Mouse (Mus musculus): ENCODE measurements around the gene Rai1. TPM values are rescaled to one million over a fixed set of nuclear protein-coding genes. Genes with fewer than 3 reads are reported as not detected.

The Rai1 gene
- polyA plus RNA-seq, 1 experiment from 2014 or later, result 23.9 TPM

- Histone ChIP-seq H3K4me3 (no peak overlapping the region), H3K9me3 (replicated peaks) (no peaks in the 10 kb centered on the region), H3K4me1 (peaks cover 22% of the 10 kb centered on the region), H3K36me3 (no peaks in the 10 kb centered on the region), H3K27ac (replicated peaks) (no peak overlapping the region), H3K27me3 (ENCODE audit: low read depth, poor library complexity, severe bottlenecking) (no peaks in the 10 kb centered on the region)
- WGBS, result 80% methylated on average over 4 of the region's 4 CpGs
- DNase-seq (ENCODE audit: low spot score), result no peak
Observed at GRCm38 (mm10) chr11:60101986-60102385, 2.8 kb upstream of the Rai1 start.

GRCm38 (mm10) chr11:60102664-60103063, 2.1 kb upstream of the Rai1 start:
- DNase-seq (ENCODE audit: low spot score), result no peak
- no peaks in the 10 kb centered on the region for H3K9me3 ChIP-seq (replicated peaks)
- WGBS, result 91% methylated on average over 6 of the region's 6 CpGs
- H3K27ac ChIP-seq (replicated peaks), result no peak overlapping the region
- peaks cover 29% of the 10 kb centered on the region for H3K4me1 ChIP-seq
- no peaks in the 10 kb centered on the region for H3K27me3 ChIP-seq (ENCODE audit: low read depth, poor library complexity, severe bottlenecking)
- no peak overlapping the region for H3K4me3 ChIP-seq
- no peaks in the 10 kb centered on the region for H3K36me3 ChIP-seq

- H3K9me3 ChIP-seq (replicated peaks), result no peaks in the 10 kb centered on the region
- H3K4me1 ChIP-seq, result peaks cover 38% of the 10 kb centered on the region
- no peak for DNase-seq (ENCODE audit: low spot score)
- H3K27ac ChIP-seq (replicated peaks), result no peak overlapping the region
- no peaks in the 10 kb centered on the region for H3K36me3 ChIP-seq
- WGBS, result 89% methylated on average over 7 of the region's 7 CpGs
- H3K27me3 ChIP-seq (ENCODE audit: low read depth, poor library complexity, severe bottlenecking), result no peaks in the 10 kb centered on the region
- no peak overlapping the region for H3K4me3 ChIP-seq
Observed at GRCm38 (mm10) chr11:60103567-60103966, 1.2 kb upstream of the Rai1 start.

- DNase-seq (ENCODE audit: low spot score), result peak; percentile 78
- no peaks in the 10 kb centered on the region for H3K9me3 ChIP-seq (replicated peaks)
- H3K36me3 ChIP-seq, result no peaks in the 10 kb centered on the region
- H3K27me3 ChIP-seq (ENCODE audit: low read depth, poor library complexity, severe bottlenecking), result no peaks in the 10 kb centered on the region
- under 1% methylated on average over 88 of the region's 88 CpGs for WGBS
- H3K4me1 ChIP-seq, result peaks cover 56% of the 10 kb centered on the region
- peak overlapping the region; percentile 99 for H3K27ac ChIP-seq (replicated peaks)
- peak overlapping the region; percentile 99 for H3K4me3 ChIP-seq
Observed at GRCm38 (mm10) chr11:60105593-60106542, 1.1 kb downstream of the Rai1 start.

- H3K27me3 ChIP-seq (ENCODE audit: low read depth, poor library complexity, severe bottlenecking), result no peaks in the 10 kb centered on the region
- no peaks in the 10 kb centered on the region for H3K9me3 ChIP-seq (replicated peaks)
- H3K4me3 ChIP-seq, result peak overlapping the region; percentile 99
- H3K4me1 ChIP-seq, result peaks cover 64% of the 10 kb centered on the region
- peak overlapping the region; percentile 99 for H3K27ac ChIP-seq (replicated peaks)
- no peaks in the 10 kb centered on the region for H3K36me3 ChIP-seq
- WGBS, result 1% methylated on average over 14 of the region's 14 CpGs
- DNase-seq (ENCODE audit: low spot score), result peak; percentile 61
Observed at GRCm38 (mm10) chr11:60106543-60107110, 1.8 kb downstream of the Rai1 start.

- 93% methylated on average over 3 of the region's 3 CpGs for WGBS
- Histone ChIP-seq H3K4me1 (peaks cover 72% of the 10 kb centered on the region), H3K27ac (replicated peaks) (peak overlapping the region; percentile 39; the same call in 1 of the 2 replicates), H3K36me3 (no peaks in the 10 kb centered on the region), H3K27me3 (ENCODE audit: low read depth, poor library complexity, severe bottlenecking) (no peaks in the 10 kb centered on the region), H3K4me3 (peak overlapping the region; percentile 99), H3K9me3 (replicated peaks) (no peaks in the 10 kb centered on the region)
- DNase-seq (ENCODE audit: low spot score), result no peak
Observed at GRCm38 (mm10) chr11:60107449-60107848, 2.6 kb downstream of the Rai1 start.

GRCm38 (mm10) chr11:60108631-60109172, 3.9 kb downstream of the Rai1 start:
- 54% methylated on average over 5 of the region's 5 CpGs for WGBS
- no peaks in the 10 kb centered on the region for H3K9me3 ChIP-seq (replicated peaks)
- H3K36me3 ChIP-seq, result no peaks in the 10 kb centered on the region
- peaks cover 84% of the 10 kb centered on the region for H3K4me1 ChIP-seq
- DNase-seq (ENCODE audit: low spot score), result no peak
- no peaks in the 10 kb centered on the region for H3K27me3 ChIP-seq (ENCODE audit: low read depth, poor library complexity, severe bottlenecking)
- H3K27ac ChIP-seq (replicated peaks), result peak overlapping the region; percentile 39
- peak overlapping the region; percentile 99; the same call in 1 of the 2 replicates for H3K4me3 ChIP-seq

GRCm38 (mm10) chr11:60110386-60110785, 5.6 kb downstream of the Rai1 start:
- peaks cover 96% of the 10 kb centered on the region for H3K4me1 ChIP-seq
- H3K27ac ChIP-seq (replicated peaks), result no peak overlapping the region
- H3K4me3 ChIP-seq, result no peak overlapping the region
- DNase-seq (ENCODE audit: low spot score), result no peak
- H3K9me3 ChIP-seq (replicated peaks), result no peaks in the 10 kb centered on the region
- no peaks in the 10 kb centered on the region for H3K27me3 ChIP-seq (ENCODE audit: low read depth, poor library complexity, severe bottlenecking)
- no peaks in the 10 kb centered on the region for H3K36me3 ChIP-seq
- 80% methylated on average over 5 of the region's 5 CpGs for WGBS

GRCm38 (mm10) chr11:60111576-60111975, 6.8 kb downstream of the Rai1 start:
- peaks cover 94% of the 10 kb centered on the region for H3K4me1 ChIP-seq

GRCm38 (mm10) chr11:60113624-60114023, 8.8 kb downstream of the Rai1 start:
- H3K9me3 ChIP-seq (replicated peaks), result no peaks in the 10 kb centered on the region
- H3K4me3 ChIP-seq, result peak overlapping the region; percentile 57
- WGBS, result 14% methylated on average over 4 of the region's 4 CpGs
- peaks cover 79% of the 10 kb centered on the region for H3K4me1 ChIP-seq
- H3K36me3 ChIP-seq, result no peaks in the 10 kb centered on the region
- no peaks in the 10 kb centered on the region for H3K27me3 ChIP-seq (ENCODE audit: low read depth, poor library complexity, severe bottlenecking)
- H3K27ac ChIP-seq (replicated peaks), result peak overlapping the region; percentile 89
- DNase-seq (ENCODE audit: low spot score), result no peak

More at GRCm38 (mm10) chr11:60111576-60111975, 6.8 kb downstream of the Rai1 start:
- Histone ChIP-seq H3K4me3 (no peak overlapping the region), H3K9me3 (replicated peaks) (no peaks in the 10 kb centered on the region), H3K27ac (replicated peaks) (no peak overlapping the region), H3K27me3 (ENCODE audit: low read depth, poor library complexity, severe bottlenecking) (no peaks in the 10 kb centered on the region), H3K36me3 (no peaks in the 10 kb centered on the region)
- no peak for DNase-seq (ENCODE audit: low spot score)
- WGBS, result 92% methylated on average over 2 of the region's 2 CpGs

- Histone ChIP-seq H3K9me3 (replicated peaks) (no peaks in the 10 kb centered on the region), H3K36me3 (no peaks in the 10 kb centered on the region), H3K4me3 (peak overlapping the region; percentile 57), H3K27me3 (ENCODE audit: low read depth, poor library complexity, severe bottlenecking) (no peaks in the 10 kb centered on the region), H3K4me1 (peaks cover 70% of the 10 kb centered on the region), H3K27ac (replicated peaks) (peak overlapping the region; percentile 89)
- WGBS, result under 1% methylated on average over 21 of the region's 21 CpGs
- DNase-seq (ENCODE audit: low spot score), result peak; percentile 65
Observed at GRCm38 (mm10) chr11:60114296-60115023, 9.6 kb downstream of the Rai1 start.

- whole genome bisulfite sequencing, result under 1% methylated on average over 43 of the region's 43 CpGs
- H3K27me3 ChIP-seq (ENCODE audit: low read depth, poor library complexity, severe bottlenecking), result no peaks in the 10 kb centered on the region
Observed at GRCm38 (mm10) chr11:60115024-60115538, 10.3 kb downstream of the Rai1 start.

More at GRCm38 (mm10) chr11:60115024-60115538, 10.3 kb downstream of the Rai1 start:
- Histone ChIP-seq H3K36me3 (no peaks in the 10 kb centered on the region), H3K27ac (replicated peaks) (peak overlapping the region; percentile 89), H3K9me3 (replicated peaks) (no peaks in the 10 kb centered on the region), H3K4me3 (peak overlapping the region; percentile 57), H3K4me1 (peaks cover 69% of the 10 kb centered on the region)
- peak; percentile 92 for DNase-seq (ENCODE audit: low spot score)
